Mouse (Mus musculus) midbrain, embryonic 11.5 days (tissue): ENCODE data around the gene B4galt1. TPM values are rescaled to one million over a fixed set of nuclear protein-coding genes. Genes with fewer than 3 reads are reported as not detected.

Source experiments
- ATAC-seq: fragments of 200-750 bp; cut with Nextera tagmentation; 2 replicates; pipeline ENCODE4 v1.8.0; 2017; ENCODE audit warnings: moderate TSS enrichment, moderate library complexity; ENCODE audit not compliant: low FRiP score
- DNase-seq: peaks from one replicate; pipeline ENCODE4 v3.0.0; 2015; ENCODE audit warnings: low spot score; ENCODE audit errors: missing footprints
- H3K27ac ChIP-seq: fragments of 300-500 bp; sonication (generic); 2 replicates; pipeline ENCODE4 v1.5.1; 2014; ENCODE audit warnings: low read depth, low read length
- H3K27me3 ChIP-seq: fragments of 300-500 bp; sonication (generic); 2 replicates; pipeline ENCODE4 v1.6.1; 2014; ENCODE audit warnings: mild to moderate bottlenecking, low read length, moderate library complexity, mixed read lengths; ENCODE audit not compliant: control insufficient read depth, insufficient read depth
- H3K36me3 ChIP-seq: fragments of 300-500 bp; sonication (generic); 2 replicates; pipeline ENCODE4 v1.6.1; 2014; ENCODE audit warnings: mild to moderate bottlenecking, low read length, moderate library complexity, mixed read lengths; ENCODE audit not compliant: control insufficient read depth, insufficient read depth
- H3K4me1 ChIP-seq: fragments of 300-500 bp; sonication (generic); 2 replicates; pipeline ENCODE4 v1.6.1; 2014; ENCODE audit warnings: low read length; ENCODE audit not compliant: control insufficient read depth, insufficient read depth
- H3K4me2 ChIP-seq: fragments of 300-500 bp; sonication (generic); 2 replicates; pipeline ENCODE4 v1.6.1; 2014; ENCODE audit warnings: mild to moderate bottlenecking, moderate library complexity
- H3K4me3 ChIP-seq: fragments of 300-500 bp; sonication (generic); 2 replicates; pipeline ENCODE4 v1.5.1; 2014; ENCODE audit warnings: low read depth, low read length
- H3K9ac ChIP-seq: fragments of 300-500 bp; sonication (generic); 2 replicates; pipeline ENCODE4 v1.6.1; 2014; ENCODE audit warnings: low read length
- H3K9me3 ChIP-seq: fragments of 300-500 bp; sonication (generic); 2 replicates; pipeline ENCODE4 v1.6.1; 2016; ENCODE audit warnings: low read length; ENCODE audit not compliant: control insufficient read depth
- WGBS: fragments of 180-500 bp; shearing (Covaris S2); extraction: QIAGEN DNeasy Blood & Tissue Kit; methylation state at CpG from one replicate; pipeline ENCODE4 v1.1.7; 2014; 5-methylcytosine and 5-hydroxymethylcytosine counted together
- polyA plus RNA-seq: library from polyadenylated mRNA; unstranded; fragments of >200 nt; fragmentation: Nextera tagmentation; extraction: Ambion mirVana; gene quantifications from 2 replicates; pipeline ENCODE4 v1.2.1, GENCODE M21; 2014

The B4galt1 gene
- polyA plus RNA-seq, 1 experiment from 2014 or later = 13.8 TPM

GRCm38 (mm10) chr4:40874794-40875552, 21.2 kb upstream of the B4galt1 start:
- H3K9ac ChIP-seq = no peak overlapping the region
- H3K27me3 ChIP-seq = no peaks in the 10 kb centered on the region
- H3K4me2 ChIP-seq = no peak overlapping the region
- no peaks in the 10 kb centered on the region for H3K4me1 ChIP-seq
- DNase-seq (no peak), ATAC-seq (no peak)
- H3K9me3 ChIP-seq = no peaks in the 10 kb centered on the region
- H3K36me3 ChIP-seq = no peaks in the 10 kb centered on the region
- 80% methylated on average over 5 of the region's 5 CpGs for WGBS
- H3K27ac ChIP-seq = no peak overlapping the region
- no peak overlapping the region for H3K4me3 ChIP-seq

GRCm38 (mm10) chr4:40874151-40874600, 20.4 kb upstream of the B4galt1 start:
- H3K36me3 ChIP-seq = no peaks in the 10 kb centered on the region
- no peak overlapping the region for H3K4me2 ChIP-seq
- DNase-seq (no peak), ATAC-seq (no peak)
- no peak overlapping the region for H3K27ac ChIP-seq
- 63% methylated on average over 6 of the region's 6 CpGs for WGBS
- no peak overlapping the region for H3K4me3 ChIP-seq
- H3K4me1 ChIP-seq = no peaks in the 10 kb centered on the region
- no peaks in the 10 kb centered on the region for H3K9me3 ChIP-seq
- H3K9ac ChIP-seq = no peak overlapping the region
- H3K27me3 ChIP-seq = no peaks in the 10 kb centered on the region

- H3K9ac ChIP-seq = no peak overlapping the region
- ATAC-seq = no peak
- WGBS = 88% methylated on average over 2 of the region's 2 CpGs
- H3K4me1 ChIP-seq = no peaks in the 10 kb centered on the region
- no peak overlapping the region for H3K27ac ChIP-seq
- H3K36me3 ChIP-seq = no peaks in the 10 kb centered on the region
- no peaks in the 10 kb centered on the region for H3K27me3 ChIP-seq
- no peaks in the 10 kb centered on the region for H3K9me3 ChIP-seq
- no peak overlapping the region for H3K4me2 ChIP-seq
- H3K4me3 ChIP-seq = no peak overlapping the region
- no peak for DNase-seq
Measured at GRCm38 (mm10) chr4:40873320-40873719, 19.5 kb upstream of the B4galt1 start.

GRCm38 (mm10) chr4:40872129-40872528, 18.3 kb upstream of the B4galt1 start:
- H3K36me3 ChIP-seq = no peaks in the 10 kb centered on the region
- ATAC-seq = no peak
- 88% methylated on average over 3 of the region's 3 CpGs for WGBS
- H3K27me3 ChIP-seq = no peaks in the 10 kb centered on the region
- DNase-seq = no peak
- H3K9ac ChIP-seq = no peak overlapping the region
- no peak overlapping the region for H3K27ac ChIP-seq
- H3K9me3 ChIP-seq = no peaks in the 10 kb centered on the region
- H3K4me1 ChIP-seq = no peaks in the 10 kb centered on the region
- no peak overlapping the region for H3K4me3 ChIP-seq
- H3K4me2 ChIP-seq = no peak overlapping the region

- Histone ChIP-seq H3K4me3 (no peak overlapping the region), H3K9ac (no peak overlapping the region), H3K36me3 (no peaks in the 10 kb centered on the region), H3K27ac (no peak overlapping the region), H3K4me2 (no peak overlapping the region), H3K4me1 (no peaks in the 10 kb centered on the region), H3K9me3 (no peaks in the 10 kb centered on the region), H3K27me3 (no peaks in the 10 kb centered on the region)
- no peak for ATAC-seq
- no peak for DNase-seq
- 90% methylated on average over 4 of the region's 4 CpGs for WGBS
Measured at GRCm38 (mm10) chr4:40870206-40870605, 16.4 kb upstream of the B4galt1 start.

- Histone ChIP-seq H3K27me3 (no peaks in the 10 kb centered on the region), H3K9me3 (no peaks in the 10 kb centered on the region), H3K4me3 (no peak overlapping the region), H3K36me3 (no peaks in the 10 kb centered on the region), H3K27ac (no peak overlapping the region), H3K9ac (no peak overlapping the region), H3K4me2 (no peak overlapping the region), H3K4me1 (no peaks in the 10 kb centered on the region)
- WGBS = 78% methylated on average over 13 of the region's 13 CpGs
- no peak for DNase-seq
- no peak for ATAC-seq
Measured at GRCm38 (mm10) chr4:40868554-40869232, 14.9 kb upstream of the B4galt1 start.

- Histone ChIP-seq H3K4me3 (no peak overlapping the region), H3K36me3 (no peaks in the 10 kb centered on the region), H3K4me1 (no peaks in the 10 kb centered on the region), H3K27ac (no peak overlapping the region), H3K27me3 (no peaks in the 10 kb centered on the region), H3K4me2 (no peak overlapping the region), H3K9me3 (no peaks in the 10 kb centered on the region), H3K9ac (no peak overlapping the region)
- no peak for DNase-seq
- ATAC-seq = no peak
- 96% methylated on average over 12 of the region's 12 CpGs for WGBS
Measured at GRCm38 (mm10) chr4:40864361-40864760, 10.6 kb upstream of the B4galt1 start.

- Histone ChIP-seq H3K36me3 (no peaks in the 10 kb centered on the region), H3K9me3 (no peaks in the 10 kb centered on the region), H3K4me1 (no peaks in the 10 kb centered on the region), H3K27ac (no peak overlapping the region), H3K4me2 (no peak overlapping the region), H3K27me3 (no peaks in the 10 kb centered on the region), H3K9ac (no peak overlapping the region), H3K4me3 (no peak overlapping the region)
- DNase-seq (no peak), ATAC-seq (no peak)
- 94% methylated on average over 3 of the region's 3 CpGs for WGBS
Measured at GRCm38 (mm10) chr4:40863340-40863739, 9.5 kb upstream of the B4galt1 start.

- Histone ChIP-seq H3K4me3 (no peak overlapping the region), H3K36me3 (no peaks in the 10 kb centered on the region), H3K4me2 (no peak overlapping the region), H3K9ac (no peak overlapping the region), H3K9me3 (no peaks in the 10 kb centered on the region), H3K27ac (no peak overlapping the region), H3K4me1 (no peaks in the 10 kb centered on the region), H3K27me3 (no peaks in the 10 kb centered on the region)
- no peak for ATAC-seq
- WGBS = 82% methylated on average over 3 of the region's 3 CpGs
- DNase-seq = no peak
Measured at GRCm38 (mm10) chr4:40861131-40861530, 7.3 kb upstream of the B4galt1 start.
